Mouse (Mus musculus): ENCODE measurements around the gene Icam4. TPM values are rescaled to one million over a fixed set of nuclear protein-coding genes. Genes with fewer than 3 reads are reported as not detected.

Icam4 gene
- polyA plus RNA-seq (2015; fragmentation: Nextera tagmentation; extraction: Ambion mirVana) = 0.50 and 0.81 TPM in 2 replicates

DNA sequence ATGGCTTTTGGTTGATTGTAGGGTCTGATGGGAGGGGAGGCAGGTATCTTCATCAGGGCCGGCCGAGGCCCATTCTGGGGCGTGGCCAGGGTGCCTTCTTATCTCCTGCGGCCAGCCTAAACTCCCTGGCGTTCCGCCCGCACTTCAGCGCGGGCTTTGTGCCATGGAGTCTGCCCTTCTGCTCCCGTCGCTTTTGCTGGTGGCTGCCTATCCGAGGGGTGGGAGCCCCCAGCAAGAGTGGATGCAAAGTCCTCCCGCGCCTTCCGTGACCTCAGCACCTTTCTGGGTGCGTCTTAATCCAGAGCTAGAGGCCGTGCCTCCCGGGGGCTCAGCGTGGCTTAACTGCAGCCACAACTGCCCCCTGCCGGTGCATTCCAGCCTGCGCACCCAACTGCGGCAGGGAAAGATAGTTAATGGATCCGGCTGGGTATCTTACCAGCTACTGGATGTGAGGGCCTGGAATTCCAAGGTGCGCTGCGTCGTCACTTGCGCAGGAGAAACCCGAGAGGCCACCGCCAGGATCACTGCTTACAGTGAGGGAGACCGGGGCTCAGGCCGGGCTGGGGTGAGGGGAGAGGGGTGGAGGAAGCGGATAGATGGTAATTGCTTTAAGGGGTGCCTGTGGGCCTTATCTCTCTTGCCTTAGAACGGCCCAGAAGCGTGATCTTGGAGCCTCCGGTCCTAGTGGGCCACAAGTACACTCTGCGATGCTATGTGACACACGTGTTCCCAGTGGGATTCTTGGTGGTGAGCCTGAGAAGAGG lies at the start of gene Icam4:
Gene Icam4, plus strand, starts transcription at position 83 of the 764 bp plus-strand sequence.
- H3K4me2 ChIP-seq (replicated peaks; ENCODE audit: low read depth) = peak within 1 kb of the TSS; percentile 86
- H3K27me3 ChIP-seq (ENCODE audit: control insufficient read depth, insufficient read depth, low read length) = peaks cover 5% of the 10 kb centered on the region; the same call in 1 of the 2 replicates
- peak within 1 kb of the TSS; percentile 26 for H3K4me3 ChIP-seq (ENCODE audit: low read depth, low read length)
- H3K9me3 ChIP-seq (ENCODE audit: control insufficient read depth, low read length) = no peaks in the 10 kb centered on the region
- no peak within 1 kb of the TSS for H3K27ac ChIP-seq (replicated peaks)
- WGBS = 5% methylated on average over 37 of the region's 37 CpGs
- peak; percentile 81 for DNase-seq (ENCODE audit: low spot score)
- 0 out of 2 replicates have a peak within 1 kb of the TSS, but pooled peaks have one; percentile 23 for H3K9ac ChIP-seq (ENCODE audit: low read length)
- peak; percentile 42 for ATAC-seq (ENCODE audit: low FRiP score, low TSS enrichment)
- TF ChIP-seq CTCF (IDR thresholded peaks at IDR 0.05; ENCODE audit: low read depth) (peak; percentile 92), EP300 (optimal IDR thresholded peaks at IDR 0.05) (no peak)
- H3K4me1 ChIP-seq (replicated peaks; ENCODE audit: control insufficient read depth, insufficient read depth) = 0 out of 2 replicates have a peak, but pooled peaks cover 3% of the 10 kb centered on the region
- H3K36me3 ChIP-seq (ENCODE audit: control insufficient read depth, insufficient read depth, low read length) = no peaks in the 10 kb centered on the region

DNA sequence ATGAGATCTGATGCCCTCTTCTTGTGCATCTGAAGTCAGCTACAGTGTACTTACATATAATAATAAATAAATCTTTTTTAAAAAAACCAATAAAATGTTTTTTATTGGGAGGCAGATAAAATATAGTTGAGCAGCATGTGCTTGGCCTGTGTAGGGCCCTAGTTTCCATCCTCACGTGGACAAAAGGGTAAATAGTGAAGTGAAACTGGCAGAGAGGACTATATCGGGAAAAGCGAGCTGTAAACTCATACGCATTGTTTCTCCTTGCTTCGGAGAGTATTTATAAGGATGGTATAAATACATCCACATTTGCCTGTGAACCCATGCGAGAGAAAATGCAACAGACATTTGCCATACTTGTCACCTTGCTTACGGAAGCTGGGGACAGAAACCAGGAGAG lies 49.4 kb upstream of the Icam4 start:
- 82% methylated on average over 7 of the region's 7 CpGs for WGBS
- no peak overlapping the region for H3K4me3 ChIP-seq (ENCODE audit: low read depth, low read length)
- no peak for DNase-seq (ENCODE audit: low spot score)
- H3K9me3 ChIP-seq (ENCODE audit: control insufficient read depth, low read length) = no peaks in the 10 kb centered on the region
- no peaks in the 10 kb centered on the region for H3K27me3 ChIP-seq (ENCODE audit: control insufficient read depth, insufficient read depth, low read length)
- H3K4me1 ChIP-seq (replicated peaks; ENCODE audit: control insufficient read depth, insufficient read depth) = 0 out of 2 replicates have a peak, but pooled peaks cover under 1% of the 10 kb centered on the region
- H3K9ac ChIP-seq (ENCODE audit: low read length) = no peak overlapping the region
- H3K4me2 ChIP-seq (replicated peaks; ENCODE audit: low read depth) = no peak overlapping the region
- TF ChIP-seq CTCF (IDR thresholded peaks at IDR 0.05; ENCODE audit: low read depth) (no peak), EP300 (optimal IDR thresholded peaks at IDR 0.05) (no peak)
- no peaks in the 10 kb centered on the region for H3K36me3 ChIP-seq (ENCODE audit: control insufficient read depth, insufficient read depth, low read length)
- H3K27ac ChIP-seq (replicated peaks) = no peak overlapping the region
- ATAC-seq (ENCODE audit: low FRiP score, low TSS enrichment) = no peak

DNA sequence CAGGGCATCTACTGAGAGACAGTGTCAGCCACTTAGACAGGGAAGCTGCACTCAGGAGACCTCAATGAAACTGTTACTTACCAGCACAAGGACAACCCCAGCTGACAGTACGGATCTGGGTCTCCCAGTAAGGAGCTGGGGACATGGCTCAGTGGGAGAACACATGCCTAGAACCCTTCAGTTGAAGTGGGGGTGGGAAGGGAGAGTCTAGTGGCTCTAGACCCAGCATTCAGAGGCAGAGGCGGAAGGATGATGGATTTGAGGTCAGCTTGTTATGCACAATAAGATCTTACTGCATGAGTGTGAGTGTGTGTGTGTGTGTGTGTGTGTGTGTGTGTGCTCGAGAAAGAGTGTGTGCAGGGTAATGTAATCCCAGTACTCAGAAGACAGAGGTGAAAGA lies 47.0 kb upstream of the Icam4 start:
- no peak for TF ChIP-seq EP300 (optimal IDR thresholded peaks at IDR 0.05)
- no peak for TF ChIP-seq CTCF (IDR thresholded peaks at IDR 0.05; ENCODE audit: low read depth)
- 63% methylated on average over 3 of the region's 3 CpGs for WGBS
- DNase-seq (ENCODE audit: low spot score) (no peak), ATAC-seq (ENCODE audit: low FRiP score, low TSS enrichment) (no peak)
- Histone ChIP-seq H3K27ac (replicated peaks) (no peak overlapping the region), H3K4me1 (replicated peaks; ENCODE audit: control insufficient read depth, insufficient read depth) (no peaks in the 10 kb centered on the region), H3K27me3 (ENCODE audit: control insufficient read depth, insufficient read depth, low read length) (no peaks in the 10 kb centered on the region), H3K9ac (ENCODE audit: low read length) (no peak overlapping the region), H3K4me3 (ENCODE audit: low read depth, low read length) (no peak overlapping the region), H3K4me2 (replicated peaks; ENCODE audit: low read depth) (no peak overlapping the region), H3K9me3 (ENCODE audit: control insufficient read depth, low read length) (no peaks in the 10 kb centered on the region), H3K36me3 (ENCODE audit: control insufficient read depth, insufficient read depth, low read length) (no peaks in the 10 kb centered on the region)

DNA sequence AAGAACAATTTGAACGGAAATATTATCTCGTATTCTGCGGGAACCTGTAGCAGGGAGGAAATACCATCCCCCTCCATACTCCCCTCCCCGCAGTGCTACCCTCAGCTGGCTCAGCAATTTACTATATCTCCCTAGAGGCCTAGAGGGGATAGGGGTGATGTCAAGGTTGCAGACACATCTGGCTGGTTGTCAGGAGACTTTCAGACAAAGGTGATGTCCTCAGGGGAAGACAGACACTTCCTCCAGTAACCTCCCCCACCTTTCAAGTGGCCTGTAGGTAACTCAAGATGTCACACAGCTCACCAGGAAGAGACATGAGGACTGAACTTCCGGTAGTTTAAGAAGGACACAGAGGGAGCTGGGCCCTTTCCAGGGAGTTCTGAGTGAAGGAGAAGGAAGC lies 46.0 kb upstream of the Icam4 start:
- no peaks in the 10 kb centered on the region for H3K4me1 ChIP-seq (replicated peaks; ENCODE audit: control insufficient read depth, insufficient read depth)
- 34% methylated on average over 5 of the region's 5 CpGs for WGBS
- H3K27ac ChIP-seq (replicated peaks) = no peak overlapping the region
- no peak overlapping the region for H3K4me3 ChIP-seq (ENCODE audit: low read depth, low read length)
- H3K4me2 ChIP-seq (replicated peaks; ENCODE audit: low read depth) = no peak overlapping the region
- H3K36me3 ChIP-seq (ENCODE audit: control insufficient read depth, insufficient read depth, low read length) = no peaks in the 10 kb centered on the region
- no peak for DNase-seq (ENCODE audit: low spot score)
- H3K27me3 ChIP-seq (ENCODE audit: control insufficient read depth, insufficient read depth, low read length) = no peaks in the 10 kb centered on the region
- TF ChIP-seq CTCF (IDR thresholded peaks at IDR 0.05; ENCODE audit: low read depth) = no peak
- TF ChIP-seq EP300 (optimal IDR thresholded peaks at IDR 0.05) = no peak
- ATAC-seq (ENCODE audit: low FRiP score, low TSS enrichment) = no peak
- no peak overlapping the region for H3K9ac ChIP-seq (ENCODE audit: low read length)
- H3K9me3 ChIP-seq (ENCODE audit: control insufficient read depth, low read length) = no peaks in the 10 kb centered on the region

DNA sequence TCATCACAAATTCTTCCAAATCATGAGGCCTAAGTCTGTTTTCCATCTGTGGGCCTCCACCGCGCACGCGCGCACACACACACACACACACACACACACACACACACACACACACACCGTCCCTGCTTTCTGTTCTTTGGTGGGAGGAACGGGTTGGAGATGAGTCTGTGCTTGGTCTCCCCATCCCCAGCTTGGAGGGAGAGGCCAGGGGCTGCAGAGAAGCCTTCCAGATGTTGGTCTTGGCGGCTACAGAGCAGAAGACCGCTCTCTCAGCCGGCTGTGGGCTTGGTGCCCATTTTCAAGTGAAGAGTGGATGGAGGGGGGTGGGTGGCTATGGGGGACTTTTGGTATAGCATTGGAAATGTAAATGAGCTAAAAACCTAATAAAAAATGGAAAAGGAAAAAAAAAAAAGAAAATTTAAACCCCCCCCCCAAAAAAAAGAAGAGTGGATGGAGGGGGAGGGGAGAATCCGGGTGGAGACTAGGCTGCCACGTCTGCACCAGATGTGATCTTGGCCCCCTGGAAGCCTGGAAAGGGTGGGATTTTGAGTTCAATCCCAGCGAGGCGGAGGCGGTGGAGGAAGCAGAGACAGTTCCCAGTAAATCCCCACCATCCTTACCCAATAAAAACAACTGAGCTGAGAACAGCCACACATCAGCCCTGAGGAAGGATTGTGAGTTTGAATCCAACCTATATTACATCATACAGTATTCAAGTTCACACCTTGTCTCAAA lies 42.1 kb upstream of the Icam4 start:
- peak; percentile 34 for DNase-seq (ENCODE audit: low spot score)
- H3K27ac ChIP-seq (replicated peaks) = peak overlapping the region; percentile 71; the same call in 1 of the 2 replicates
- peak; percentile 81 for ATAC-seq (ENCODE audit: low FRiP score, low TSS enrichment)

More for the DNA sequence above, 42.1 kb upstream of the Icam4 start:
- no peak overlapping the region for H3K4me2 ChIP-seq (replicated peaks; ENCODE audit: low read depth)
- 47% methylated on average over 15 of the region's 15 CpGs for WGBS
- no peak for TF ChIP-seq EP300 (optimal IDR thresholded peaks at IDR 0.05)
- no peak for TF ChIP-seq CTCF (IDR thresholded peaks at IDR 0.05; ENCODE audit: low read depth)
- H3K36me3 ChIP-seq (ENCODE audit: control insufficient read depth, insufficient read depth, low read length) = no peaks in the 10 kb centered on the region
- H3K4me3 ChIP-seq (ENCODE audit: low read depth, low read length) = no peak overlapping the region
- H3K4me1 ChIP-seq (replicated peaks; ENCODE audit: control insufficient read depth, insufficient read depth) = no peaks in the 10 kb centered on the region
- H3K27me3 ChIP-seq (ENCODE audit: control insufficient read depth, insufficient read depth, low read length) = no peaks in the 10 kb centered on the region
- no peak overlapping the region for H3K9ac ChIP-seq (ENCODE audit: low read length)
- H3K9me3 ChIP-seq (ENCODE audit: control insufficient read depth, low read length) = no peaks in the 10 kb centered on the region
